Comparison of ENCODE assay signal across 8 mouse cellular contexts in genomic region chr1:165617166-165617891, GRCm38 (mm10). TPM values are rescaled to one million over a fixed set of nuclear protein-coding genes. Genes with fewer than 3 reads are reported as not detected.
DNase-seq lines count a peak whose midpoint lies in the region; ATAC-seq lines count a peak whose summit lies in the region.

No protein-coding gene starts in this region.

- peaks cover 39% of the 10 kb centered on the region for H3K4me1 ChIP-seq in heart, embryonic 12.5 days (replicated peaks)
- H3K4me1 ChIP-seq in kidney, embryonic 14.5 days (ENCODE audit: control insufficient read depth, insufficient read depth, low read length): peaks cover 31% of the 10 kb centered on the region

- H3K9ac ChIP-seq in heart, embryonic 12.5 days: no peak overlapping the region
- no peak overlapping the region for H3K9ac ChIP-seq in kidney, embryonic 14.5 days (ENCODE audit: low read depth, low read length)

- no peak overlapping the region for H3K4me3 ChIP-seq in heart, embryonic 12.5 days
- no peak overlapping the region for H3K4me3 ChIP-seq in kidney, embryonic 14.5 days (ENCODE audit: low read length)

- no peaks in the 10 kb centered on the region for H3K27me3 ChIP-seq in heart, embryonic 12.5 days (replicated peaks)
- no peaks in the 10 kb centered on the region for H3K27me3 ChIP-seq in kidney, embryonic 14.5 days (ENCODE audit: control insufficient read depth, insufficient read depth, low read length)

- peak overlapping the region; percentile 57 for H3K4me2 ChIP-seq in heart, embryonic 12.5 days
- peak overlapping the region; percentile 13 for H3K4me2 ChIP-seq in kidney, embryonic 14.5 days (replicated peaks; ENCODE audit: low read depth, low read length)

- peak overlapping the region; percentile 96 for H3K27ac ChIP-seq in heart, embryonic 12.5 days (ENCODE audit: poor library complexity, severe bottlenecking)
- peak overlapping the region; percentile 80 for H3K27ac ChIP-seq in kidney, embryonic 14.5 days (ENCODE audit: low read depth, low read length)

- 40% methylated on average over 15 of the region's 15 CpGs for WGBS in heart, embryonic 12.5 days
- whole genome bisulfite sequencing in kidney, embryonic 14.5 days: 8% methylated on average over 15 of the region's 15 CpGs

- peaks cover 9% of the 10 kb centered on the region for H3K9me3 ChIP-seq in heart, embryonic 12.5 days (replicated peaks)
- peaks cover 4% of the 10 kb centered on the region for H3K9me3 ChIP-seq in kidney, embryonic 14.5 days (ENCODE audit: control insufficient read depth, low read length)

- ATAC-seq in heart, embryonic 12.5 days (ENCODE audit: insufficient number of reproducible peaks, low FRiP score): peak; percentile 35; the same call in 1 of the 2 replicates
- ATAC-seq in kidney, embryonic 14.5 days (ENCODE audit: low FRiP score, low TSS enrichment): peak; percentile 89
- ATAC-seq in frontal cortex, adult (ENCODE audit: low TSS enrichment): no peak

- peak; percentile 15 for DNase-seq in ovary, postnatal 36 days (ENCODE audit: low spot score)
- no peak for DNase-seq in ovary, adult 18-20 months (ENCODE audit: low spot score)
- DNase-seq in lung, postnatal 14 days: peak; percentile 43
- DNase-seq in spleen, adult 12 weeks (ENCODE audit: low spot score): no peak
- no peak for DNase-seq in urinary bladder, postnatal 10 days (ENCODE audit: low spot score)

- H3K36me3 ChIP-seq in heart, embryonic 12.5 days: peaks cover 22% of the 10 kb centered on the region
- peaks cover 17% of the 10 kb centered on the region for H3K36me3 ChIP-seq in kidney, embryonic 14.5 days (ENCODE audit: control insufficient read depth, insufficient read depth, low read length)

RNA-seq across cellular contexts. Expression of gene Mpzl1, which starts 17.0 kb away (rescaled TPM):
- 126 and 135 TPM in 2 replicates for polyA plus RNA-seq in heart, embryonic 12.5 days (2016; fragmentation: Nextera tagmentation; extraction: Ambion mirVana)
- polyA plus RNA-seq in kidney, embryonic 14.5 days (2014; fragmentation: Nextera tagmentation; extraction: Ambion mirVana): 196 and 253 TPM in 2 replicates

Comparison
In these comparisons a context has a peak if more than half of its experiments do, and no peak if none do; other contexts are left out.
1. DNase-seq: peak in ovary, postnatal 36 days (single experiment) and lung, postnatal 14 days (single experiment); none in ovary, adult 18-20 months (single experiment), spleen, adult 12 weeks (single experiment) and urinary bladder, postnatal 10 days (single experiment).